Mouse (Mus musculus) cerebellum, adult 2 months (tissue): ENCODE measurements at regions not wholly inside any gene's neighbourhood (a gene's known extent, or its start where the extent isn't known, plus 50 kb on each side); places are given as distances from the start of the nearest gene placed in this dataset.

Source experiments
- CTCF ChIP-seq: fragments of 200-500 bp; IDR thresholded peaks from 2 replicates; pipeline ENCODE4 v1.5.1; 2011; ENCODE audit warnings: low read depth, mild to moderate bottlenecking, control low read depth, low read length, moderate library complexity, borderline replicate concordance; ENCODE audit not compliant: insufficient read depth
- POLR2A ChIP-seq: fragments of 200-500 bp; IDR thresholded peaks from 2 replicates; pipeline ENCODE4 v1.6.1; 2011; ENCODE audit warnings: low read length, control low read depth, borderline replicate concordance; ENCODE audit not compliant: insufficient read depth

GRCm38 (mm10) chr5:58740759-58741158, 1023.0 kb downstream of the Pcdh7 start:
- TF ChIP-seq CTCF (no peak), POLR2A (no peak)
